Mouse (Mus musculus) left cerebral cortex, adult 8-10 months (tissue): ENCODE data around the gene Cnnm3. TPM values are rescaled to one million over a fixed set of nuclear protein-coding genes. Genes with fewer than 3 reads are reported as not detected.

Experiments used
- DNase-seq, 2 experiments: peaks; one replicate each; pipeline ENCODE4 v3.0.0; 2022; ENCODE audit warnings: low spot score in 2 of 2
- microRNA-seq, 2 experiments: library from miRNA; unstranded; fragments of <30 nt; microRNA quantifications; one replicate each; pipeline ENCODE4 v1.2.0; 2022
- total RNA-seq, 4 experiments: library from RNA; stranded (reverse); gene quantifications; 2 replicates each; pipeline ENCODE4 v1.2.4; 2022

The Cnnm3 gene
- total RNA-seq, 4 experiments from 2014 or later = 31.8 to 38.3 (median 33.4) TPM

DNA sequence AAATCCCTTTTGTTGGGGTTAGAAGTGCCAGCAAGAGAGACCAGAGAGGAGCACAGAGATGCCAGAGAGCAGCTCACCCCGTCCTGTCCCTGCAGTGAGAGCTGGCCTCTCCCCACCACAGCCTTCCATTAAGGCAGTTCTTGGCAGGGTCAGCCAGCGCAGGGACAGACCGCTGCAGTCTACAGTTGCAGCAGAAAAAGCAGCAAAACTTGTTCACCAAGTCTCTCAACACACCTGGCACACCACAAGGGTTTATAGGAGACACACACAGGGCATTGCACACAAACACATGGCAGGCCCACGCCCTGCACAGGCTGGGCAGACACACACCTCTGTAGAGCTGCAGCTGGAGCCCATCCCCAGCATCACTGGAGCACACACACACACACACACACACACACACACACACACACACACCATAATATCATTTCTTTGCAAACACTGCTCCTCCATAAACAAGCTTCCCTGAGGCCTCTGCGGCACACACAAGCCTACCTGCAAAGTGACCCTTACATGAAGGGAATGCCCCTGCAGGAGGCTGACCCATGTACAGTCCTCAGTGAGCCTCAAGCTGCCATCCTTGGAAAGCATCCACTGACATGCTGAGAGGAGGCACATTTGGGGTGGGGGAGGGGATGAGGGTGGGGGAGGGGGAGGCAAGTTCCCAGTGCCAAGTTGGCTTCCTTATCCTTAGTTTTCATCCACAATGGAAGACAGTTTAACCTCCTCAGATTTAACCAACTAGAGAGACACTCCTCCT, 62.7 kb downstream of the Cnnm3 start:
- DNase-seq = no peak

DNA sequence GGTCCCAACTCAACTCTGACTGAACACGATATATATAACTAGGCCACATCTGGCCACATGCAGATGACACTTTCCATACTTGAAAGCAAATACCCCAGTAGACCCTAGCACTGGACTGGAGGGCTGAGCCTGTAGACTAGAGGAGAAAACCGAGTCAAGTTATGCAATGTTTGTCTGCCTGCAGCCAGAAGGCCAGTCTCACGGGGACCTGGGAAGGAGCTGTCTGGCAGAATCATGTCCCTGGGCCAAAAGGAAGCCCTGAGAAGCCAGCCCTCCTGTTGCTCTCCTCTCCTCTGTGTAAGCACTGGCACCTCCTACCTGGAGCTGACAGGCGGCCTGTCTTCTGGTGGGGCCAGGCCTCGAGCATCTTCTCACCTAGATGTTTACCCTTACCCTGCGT, 63.7 kb downstream of the Cnnm3 start:
- DNase-seq = no peak

DNA sequence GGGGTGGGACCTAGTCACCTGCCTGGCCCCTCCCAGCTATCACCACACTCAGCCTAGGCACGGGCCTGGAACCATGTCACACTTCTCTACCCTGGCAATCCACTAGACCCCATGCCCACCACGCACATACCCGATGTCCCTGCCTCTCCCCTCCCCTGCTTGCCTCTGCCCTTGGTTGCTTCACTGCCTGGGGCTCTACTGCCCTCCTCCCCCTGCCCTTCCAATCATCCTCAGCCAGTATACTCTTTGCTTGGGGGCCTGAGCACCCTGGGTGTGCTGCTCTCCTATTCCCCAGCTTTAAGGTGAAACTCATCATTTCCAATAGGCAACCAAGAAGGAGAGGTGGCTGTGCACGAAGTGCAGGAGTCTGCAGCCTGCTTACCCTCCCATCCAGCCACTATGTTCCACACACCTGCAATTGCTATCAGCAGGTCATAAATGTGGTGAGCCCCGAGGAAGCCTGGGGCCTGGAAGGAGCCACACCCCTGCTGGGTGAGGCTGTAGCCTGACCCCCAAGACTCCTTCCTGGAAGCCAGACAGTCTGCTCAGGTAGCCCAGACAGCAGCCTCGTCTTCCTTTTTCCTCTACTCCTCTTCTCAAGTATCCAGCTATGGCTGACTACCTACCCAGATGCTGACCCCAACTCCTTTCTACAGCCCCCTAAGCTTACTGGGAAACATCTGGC, 65.5 kb downstream of the Cnnm3 start:
- DNase-seq = no peak

Small RNA genes lying within 50 kb of the gene (microRNA-seq; reads per million reads assigned to microRNA genes)
- gene Gm47280 = 0 reads per million in 2 experiments

Other genes starting within 250 kb of the Cnnm3 start
- gene Neurl3, start 237.2 kb upstream of the Cnnm3 start, total RNA-seq = 1 to 10 TPM in 2 of 4 experiments, under 1 TPM in 2; 0.78 to 1.5 (median 0.92) TPM
- 10 to 100 TPM; 10.9 to 18.8 (median 13.0) TPM for gene Arid5a, start 204.1 kb upstream of the Cnnm3 start, total RNA-seq
- gene Kansl3, start 142.7 kb upstream of the Cnnm3 start, total RNA-seq = 10 to 100 TPM; 63.9 to 88.2 (median 74.6) TPM
- gene Fer1l5, start 139.6 kb upstream of the Cnnm3 start, total RNA-seq = not detected
- gene Lman2l, start 66.6 kb upstream of the Cnnm3 start, total RNA-seq = 10 to 100 TPM; 36.4 to 46.7 (median 39.1) TPM
- 10 to 100 TPM; 11.7 to 13.7 (median 12.2) TPM for gene Cnnm4, start 40.2 kb upstream of the Cnnm3 start, total RNA-seq
- 1 to 10 TPM; 3.9 to 6.0 (median 5.0) TPM for gene Ankrd23, start 25.0 kb downstream of the Cnnm3 start, total RNA-seq
- gene Gm42417, start 27.6 kb downstream of the Cnnm3 start, total RNA-seq = not detected
- 10 to 100 TPM; 13.1 to 17.0 (median 14.9) TPM for gene Ankrd39, start 35.6 kb downstream of the Cnnm3 start, total RNA-seq
- 10 to 100 TPM; 16.1 to 23.4 (median 19.2) TPM for gene Sema4c, start 46.5 kb downstream of the Cnnm3 start, total RNA-seq
- under 1 TPM in 1 of 4 experiments, not detected in 3; 0.57 TPM for gene Fam178b, start 171.3 kb downstream of the Cnnm3 start, total RNA-seq
- 100 to 1,000 TPM; 511 to 653 (median 570) TPM for gene Cox5b, start 179.6 kb downstream of the Cnnm3 start, total RNA-seq
- 1 to 10 TPM in 3 of 4 experiments, not detected in 1; 1.0 to 1.1 (median 1.0) TPM for gene 4933424G06Rik, start 198.3 kb downstream of the Cnnm3 start, total RNA-seq
- gene Actr1b, start 202.6 kb downstream of the Cnnm3 start, total RNA-seq = 100 to 1,000 TPM; 288 to 349 (median 302) TPM
- 1 to 10 TPM in 3 of 4 experiments, under 1 TPM in 1; 0.49 to 2.2 (median 1.5) TPM for gene Zap70, start 249.9 kb downstream of the Cnnm3 start, total RNA-seq